Mouse (Mus musculus) adrenal gland, adult 8-10 months (tissue): ENCODE results near the gene Itga9. TPM values are rescaled to one million over a fixed set of nuclear protein-coding genes. Genes with fewer than 3 reads are reported as not detected.

Experiments
- DNase-seq: peaks from one replicate; pipeline ENCODE4 v3.0.0; 2022
- total RNA-seq, 4 experiments: library from RNA; stranded (reverse); gene quantifications; 2 replicates each; pipeline ENCODE4 v1.2.4; 2022

Itga9 gene
- total RNA-seq, 4 experiments from 2014 or later = 64.9 to 75.4 (median 67.8) TPM

GRCm38 (mm10) chr9:118653436-118653835 lies 46.9 kb downstream of the Itga9 start:
- no peak for DNase-seq

GRCm38 (mm10) chr9:118654969-118655368 lies 48.5 kb downstream of the Itga9 start:
- DNase-seq = no peak

GRCm38 (mm10) chr9:118655726-118656125 lies 49.2 kb downstream of the Itga9 start:
- no peak for DNase-seq

GRCm38 (mm10) chr9:118658159-118658558 lies 51.7 kb downstream of the Itga9 start:
- DNase-seq = no peak

- DNase-seq = no peak
These were observed 53.3 kb downstream of the Itga9 start for GRCm38 (mm10) chr9:118659809-118660208.

- DNase-seq = no peak
These were observed 53.8 kb downstream of the Itga9 start for GRCm38 (mm10) chr9:118660259-118660658.

- DNase-seq = no peak
These were observed 55.5 kb downstream of the Itga9 start for GRCm38 (mm10) chr9:118662026-118662425.

- DNase-seq = peak; percentile 78
These were observed 56.0 kb downstream of the Itga9 start for GRCm38 (mm10) chr9:118662476-118662875.

- DNase-seq = no peak
These were observed 57.4 kb downstream of the Itga9 start for GRCm38 (mm10) chr9:118663938-118664337.

- DNase-seq = no peak
These were observed 59.6 kb downstream of the Itga9 start for GRCm38 (mm10) chr9:118666069-118666468.

DNA sequence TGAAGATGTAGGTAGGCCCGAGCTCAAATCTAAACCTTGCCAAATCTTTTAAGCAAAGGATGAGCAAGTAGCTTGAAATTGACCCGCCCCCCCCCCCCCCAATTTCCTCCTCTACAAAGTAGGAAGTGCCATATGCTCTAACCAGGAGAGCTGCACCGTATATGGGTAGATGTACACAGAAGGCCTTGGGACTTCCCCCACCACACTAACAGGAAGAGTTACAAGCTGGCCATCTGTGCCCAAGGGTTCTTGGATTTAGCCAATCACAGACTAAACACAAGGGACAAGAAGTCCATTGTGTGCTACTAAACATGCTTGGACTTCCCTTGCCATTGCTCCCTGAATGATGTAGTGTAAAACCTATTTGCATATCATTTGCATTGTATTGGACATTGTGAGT lies 63.2 kb downstream of the Itga9 start:
- DNase-seq = no peak

DNA sequence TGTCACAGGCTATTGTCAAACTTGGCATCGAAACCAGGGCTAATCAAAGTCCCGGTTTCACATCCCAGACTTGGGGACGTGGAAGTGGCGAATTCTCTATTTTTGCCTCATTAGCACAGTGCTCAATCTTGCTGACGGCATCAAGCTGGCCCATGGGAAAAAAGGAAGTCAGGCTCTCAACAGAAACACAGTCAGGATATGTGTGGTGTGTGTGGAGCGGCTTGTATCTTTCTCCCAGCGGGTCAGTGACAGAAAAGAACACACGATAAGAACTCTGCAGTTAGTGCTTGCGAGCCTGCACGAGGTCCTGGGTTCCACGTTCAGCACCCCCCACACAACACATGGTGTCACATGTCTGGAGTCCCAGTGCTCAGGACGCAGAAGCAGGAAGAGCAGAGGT lies 67.8 kb downstream of the Itga9 start:
- no peak for DNase-seq

GRCm38 (mm10) chr9:118674761-118675160 lies 68.3 kb downstream of the Itga9 start:
- DNase-seq = no peak

DNA sequence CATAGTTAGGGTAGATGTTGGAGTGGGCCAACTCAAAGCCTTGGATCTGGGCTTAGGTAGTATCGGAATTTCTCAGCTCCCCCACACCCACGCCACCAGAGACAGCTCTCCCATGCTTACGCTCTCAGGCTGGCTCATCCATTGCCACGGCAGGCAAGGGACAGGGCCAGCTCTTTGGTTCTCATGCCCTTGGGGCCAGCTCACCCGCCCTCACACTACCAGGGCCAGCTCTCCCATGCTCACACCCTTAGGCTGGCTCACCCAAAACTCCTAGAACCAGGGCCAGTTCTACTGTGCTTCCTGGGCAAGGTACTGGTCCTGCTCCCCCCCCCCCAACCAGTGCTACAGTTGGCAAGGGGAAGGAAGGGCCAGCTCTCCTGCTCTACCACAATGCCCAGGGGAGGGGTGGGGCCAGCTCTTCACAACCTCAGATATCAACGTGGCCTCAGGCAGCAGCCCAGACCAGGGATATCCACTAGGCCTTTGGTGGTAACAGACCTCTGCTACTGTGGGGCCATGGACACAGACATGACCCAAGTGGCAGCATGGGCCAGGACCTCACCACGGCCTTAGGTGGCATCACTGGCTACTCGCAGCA lies 69.2 kb downstream of the Itga9 start:
- no peak for DNase-seq

GRCm38 (mm10) chr9:118676692-118677091 lies 70.2 kb downstream of the Itga9 start:
- DNase-seq = no peak

DNA sequence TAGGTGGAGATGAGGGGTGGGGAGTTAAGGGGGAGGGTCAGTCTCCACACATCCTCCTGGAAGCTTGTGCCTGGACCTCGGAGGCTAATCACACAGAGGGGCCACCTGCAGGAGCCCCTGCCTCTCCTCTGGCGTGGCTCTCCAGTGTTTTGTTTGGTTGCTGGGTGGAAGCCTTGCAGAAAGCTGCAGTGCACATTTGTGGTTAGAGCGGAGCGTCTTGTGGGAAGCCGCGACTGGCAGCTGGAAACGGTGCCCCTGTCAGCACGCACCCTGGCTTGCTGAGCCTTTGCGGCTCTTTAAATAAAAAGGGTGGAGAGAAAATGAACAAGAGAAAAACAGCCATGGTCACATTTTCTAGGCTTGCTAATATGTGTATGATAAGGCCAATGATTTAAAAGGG lies 70.9 kb downstream of the Itga9 start:
- no peak for DNase-seq

- no peak for DNase-seq
These were observed 71.7 kb downstream of the Itga9 start for GRCm38 (mm10) chr9:118678020-118678750.

DNA sequence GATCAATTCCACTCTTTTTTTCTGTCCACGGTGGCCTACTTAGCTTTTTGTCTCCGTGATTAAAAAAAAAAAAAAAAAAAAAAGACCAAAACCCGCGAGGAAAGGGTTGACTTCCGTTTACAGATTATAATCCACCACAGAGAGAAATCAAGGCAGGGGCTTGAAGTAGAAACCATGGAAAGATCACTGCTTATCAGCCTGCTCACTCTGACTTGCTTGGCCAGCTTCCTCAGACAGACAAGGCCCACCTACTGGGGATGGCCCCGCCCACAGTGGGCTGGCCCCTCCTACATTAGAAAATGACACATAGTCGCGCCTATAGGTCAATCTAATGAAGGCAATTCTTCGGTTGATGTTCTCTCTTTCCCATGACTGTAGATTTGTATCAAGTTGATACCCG lies 72.3 kb downstream of the Itga9 start:
- no peak for DNase-seq

DNA sequence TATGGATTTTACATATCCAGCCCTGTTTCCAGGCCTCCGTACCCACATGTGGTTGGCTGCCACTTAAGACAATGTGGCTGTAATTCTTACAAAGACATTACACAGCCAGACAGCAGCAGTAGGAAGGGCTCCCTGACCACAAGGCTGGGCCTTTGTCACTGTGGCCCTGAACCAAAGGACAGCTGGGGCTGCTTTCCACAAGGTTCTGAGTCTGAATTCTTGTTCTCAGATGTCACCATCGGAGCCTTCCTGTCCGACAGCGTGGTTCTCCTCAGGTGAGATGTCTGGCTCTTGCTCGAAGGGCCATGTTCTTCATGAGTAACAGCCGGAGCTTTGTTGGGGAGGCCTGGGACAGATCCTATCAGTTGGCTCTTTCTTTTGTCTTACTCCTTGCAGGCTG lies 75.0 kb downstream of the Itga9 start:
- peak; percentile 60 for DNase-seq

GRCm38 (mm10) chr9:118682154-118682553 lies 75.7 kb downstream of the Itga9 start:
- DNase-seq = no peak

GRCm38 (mm10) chr9:118683507-118683906 lies 77.0 kb downstream of the Itga9 start:
- DNase-seq = no peak

DNA sequence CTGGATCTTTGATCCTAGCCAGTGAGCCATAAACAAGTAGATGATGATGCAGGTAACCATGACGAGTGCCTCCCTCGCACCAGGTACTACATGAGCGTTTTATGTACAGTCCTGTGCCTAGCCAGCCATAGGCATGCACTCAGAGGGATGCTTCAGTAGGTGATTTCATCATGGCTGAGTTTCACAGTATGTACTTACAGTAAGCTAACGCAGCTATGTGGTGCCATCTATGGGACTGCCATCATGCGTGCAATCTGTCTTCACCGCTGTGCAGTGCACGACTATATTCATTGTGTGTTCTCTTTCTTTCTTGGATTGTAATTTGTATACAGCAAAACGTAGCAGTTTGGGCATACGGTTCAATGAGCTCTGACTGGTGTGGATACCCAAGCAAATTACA lies 77.9 kb downstream of the Itga9 start:
- no peak for DNase-seq

GRCm38 (mm10) chr9:118686166-118686961 lies 79.9 kb downstream of the Itga9 start:
- no peak for DNase-seq

GRCm38 (mm10) chr9:118688248-118688647 lies 81.8 kb downstream of the Itga9 start:
- no peak for DNase-seq
